Mouse (Mus musculus) myocyte (in vitro differentiated cells): ENCODE measurements at regions not wholly inside any gene's neighbourhood (a gene's known extent, or its start where the extent isn't known, plus 50 kb on each side); places are given as distances from the start of the nearest gene placed in this dataset.

Experiments used
- H3K27me3 ChIP-seq: one replicate; pipeline ENCODE4 v1.6.1; 2011; ENCODE audit not compliant: control insufficient read depth, insufficient read depth, insufficient read length
- H3K36me3 ChIP-seq: one replicate; pipeline ENCODE4 v1.6.1; 2011; ENCODE audit not compliant: control insufficient read depth, insufficient read depth
- H3K4me2 ChIP-seq: one replicate; pipeline ENCODE4 v1.6.1; 2011; ENCODE audit warnings: low read depth, control low read depth
- H3K4me3 ChIP-seq: one replicate; pipeline ENCODE4 v1.5.1; 2011; ENCODE audit warnings: mild to moderate bottlenecking, control low read depth, moderate library complexity
- H3K79me2 ChIP-seq: one replicate; pipeline ENCODE4 v1.6.1; 2011; ENCODE audit not compliant: control insufficient read depth, insufficient read depth
- H3ac ChIP-seq: one replicate; pipeline ENCODE4 v1.6.1; 2011; ENCODE audit not compliant: control insufficient read depth, insufficient read length
- CEBPB ChIP-seq: IDR thresholded peaks from 2 replicates; pipeline ENCODE4 v1.6.1; 2011; ENCODE audit warnings: mild to moderate bottlenecking, moderate library complexity; ENCODE audit not compliant: poor library complexity, insufficient read depth, severe bottlenecking
- E2F4 ChIP-seq: IDR thresholded peaks from one replicate; pipeline ENCODE4 v1.6.1; 2011; ENCODE audit warnings: mild to moderate bottlenecking, control low read depth, moderate library complexity; ENCODE audit not compliant: insufficient read depth
- MAX ChIP-seq: IDR thresholded peaks from one replicate; pipeline ENCODE4 v1.6.1; 2011; ENCODE audit warnings: low read depth, mild to moderate bottlenecking, control low read depth
- MYOD1 ChIP-seq, 3 experiments: IDR thresholded peaks; one replicate each; pipeline ENCODE4 v1.6.1; 2011; ENCODE audit warnings: control low read depth in 2 of 3, low read depth in 2 of 3, mild to moderate bottlenecking in 2 of 3, moderate library complexity in 1 of 3; ENCODE audit not compliant: insufficient read length in 2 of 3, control insufficient read depth in 1 of 3
- MYOG ChIP-seq, 3 experiments: IDR thresholded peaks; one replicate each; pipeline ENCODE4 v1.6.1; 2011; ENCODE audit warnings: control low read depth in 2 of 3, low read depth in 2 of 3, mild to moderate bottlenecking in 2 of 3; ENCODE audit not compliant: insufficient read length in 2 of 3, control insufficient read depth in 1 of 3, insufficient read depth in 1 of 3
- POLR2A ChIP-seq: IDR thresholded peaks from one replicate; pipeline ENCODE4 v1.6.1; 2011; ENCODE audit warnings: low read depth, mild to moderate bottlenecking, control low read depth, moderate library complexity; ENCODE audit not compliant: insufficient read length
- POLR2AphosphoS2 ChIP-seq: IDR thresholded peaks from one replicate; pipeline ENCODE4 v1.6.1; 2011; ENCODE audit warnings: low read depth, control low read depth; ENCODE audit not compliant: insufficient read length
- REST ChIP-seq: IDR thresholded peaks from one replicate; pipeline ENCODE4 v1.6.1; 2011; ENCODE audit warnings: mild to moderate bottlenecking, control low read depth, moderate library complexity; ENCODE audit not compliant: insufficient read depth, insufficient read length
- SRF ChIP-seq: IDR thresholded peaks from one replicate; pipeline ENCODE4 v1.6.1; 2011; ENCODE audit warnings: low read depth; ENCODE audit not compliant: control insufficient read depth, insufficient read length
- TCF12 ChIP-seq: IDR thresholded peaks from one replicate; pipeline ENCODE4 v1.6.1; 2011; ENCODE audit warnings: mild to moderate bottlenecking, control low read depth; ENCODE audit not compliant: poor library complexity, insufficient read depth, severe bottlenecking
- TCF3 ChIP-seq: IDR thresholded peaks from one replicate; pipeline ENCODE4 v1.6.1; 2011; ENCODE audit warnings: low read depth, control low read depth; ENCODE audit not compliant: insufficient read length
- USF1 ChIP-seq: IDR thresholded peaks from one replicate; pipeline ENCODE4 v1.6.1; 2011; ENCODE audit warnings: low read depth, mild to moderate bottlenecking, control low read depth, moderate library complexity

- Histone ChIP-seq H3K4me3 (no peak overlapping the region), H3K4me2 (no peak overlapping the region), H3K36me3 (no peaks in the 10 kb centered on the region), H3K27me3 (no peaks in the 10 kb centered on the region), H3ac (no peak overlapping the region), H3K79me2 (no peaks in the 10 kb centered on the region)
- TF ChIP-seq MAX, result no peak
- TF ChIP-seq TCF3, result no peak
- no peak for TF ChIP-seq POLR2A
- no peak for TF ChIP-seq E2F4
- no peak for TF ChIP-seq CEBPB
Observed at GRCm38 (mm10) chrX:11086257-11087072, 212.6 kb upstream of the H2al1a start.

GRCm38 (mm10) chrX:11087913-11088312 is 211.1 kb upstream of the H2al1a start:
- H3K4me2 ChIP-seq, result no peak overlapping the region
- H3K36me3 ChIP-seq, result no peaks in the 10 kb centered on the region
- TF ChIP-seq CEBPB (no peak), TCF12 (no peak), MAX (no peak), MYOG (IDR thresholded peaks at IDR 0.05; ENCODE audit: control insufficient read depth in 1 of 3, insufficient read depth in 1 of 3, insufficient read length in 2 of 3, low read depth in 2 of 3) (no peak), USF1 (no peak), E2F4 (no peak), POLR2A (no peak), SRF (no peak), MYOD1 (IDR thresholded peaks at IDR 0.05; ENCODE audit: control insufficient read depth in 1 of 3, insufficient read length in 2 of 3, low read depth in 2 of 3) (no peak), TCF3 (no peak), POLR2AphosphoS2 (no peak), REST (no peak)
- no peak overlapping the region for H3ac ChIP-seq
- H3K27me3 ChIP-seq, result no peaks in the 10 kb centered on the region
- no peak overlapping the region for H3K4me3 ChIP-seq
- no peaks in the 10 kb centered on the region for H3K79me2 ChIP-seq

GRCm38 (mm10) chrX:11088506-11088905 is 210.6 kb upstream of the H2al1a start:
- no peaks in the 10 kb centered on the region for H3K27me3 ChIP-seq
- H3K79me2 ChIP-seq, result no peaks in the 10 kb centered on the region
- H3K4me3 ChIP-seq, result no peak overlapping the region
- H3ac ChIP-seq, result no peak overlapping the region
- no peaks in the 10 kb centered on the region for H3K36me3 ChIP-seq
- TF ChIP-seq SRF (no peak), CEBPB (no peak), POLR2AphosphoS2 (no peak), E2F4 (no peak), MAX (no peak), USF1 (no peak), REST (no peak), TCF3 (no peak), MYOD1 (IDR thresholded peaks at IDR 0.05; ENCODE audit: control insufficient read depth in 1 of 3, insufficient read length in 2 of 3, low read depth in 2 of 3) (no peak), TCF12 (no peak), MYOG (IDR thresholded peaks at IDR 0.05; ENCODE audit: control insufficient read depth in 1 of 3, insufficient read depth in 1 of 3, insufficient read length in 2 of 3, low read depth in 2 of 3) (no peak), POLR2A (no peak)
- no peak overlapping the region for H3K4me2 ChIP-seq

GRCm38 (mm10) chrX:11090432-11090831 is 208.6 kb upstream of the H2al1a start:
- Histone ChIP-seq H3K4me3 (no peak overlapping the region), H3K36me3 (no peaks in the 10 kb centered on the region), H3ac (no peak overlapping the region), H3K4me2 (no peak overlapping the region), H3K27me3 (no peaks in the 10 kb centered on the region), H3K79me2 (no peaks in the 10 kb centered on the region)
- no peak for TF ChIP-seq E2F4
- TF ChIP-seq TCF3, result no peak
- no peak for TF ChIP-seq POLR2A
- TF ChIP-seq REST, result no peak
- TF ChIP-seq MAX, result no peak
- no peak for TF ChIP-seq MYOD1 (IDR thresholded peaks at IDR 0.05; ENCODE audit: control insufficient read depth in 1 of 3, insufficient read length in 2 of 3, low read depth in 2 of 3)
- no peak for TF ChIP-seq POLR2AphosphoS2
- no peak for TF ChIP-seq USF1
- no peak for TF ChIP-seq SRF
- no peak for TF ChIP-seq TCF12
- no peak for TF ChIP-seq MYOG (IDR thresholded peaks at IDR 0.05; ENCODE audit: control insufficient read depth in 1 of 3, insufficient read depth in 1 of 3, insufficient read length in 2 of 3, low read depth in 2 of 3)
- no peak for TF ChIP-seq CEBPB
